Mouse (Mus musculus) fat pad, adult 2 months (tissue): ENCODE data around the gene C2cd4b.

Experiments used
- DNase-seq: peaks from one replicate; pipeline ENCODE4 v3.0.0-alpha.2; 2011; ENCODE audit warnings: low read depth, low spot score; ENCODE audit errors: extremely low read depth

Gene C2cd4b

GRCm38 (mm10) chr9:67769401-67769800, 10.2 kb downstream of the C2cd4b start:
- no peak for DNase-seq

GRCm38 (mm10) chr9:67771293-67771692, 12.1 kb downstream of the C2cd4b start:
- DNase-seq = no peak

GRCm38 (mm10) chr9:67774201-67774600, 15.0 kb downstream of the C2cd4b start:
- DNase-seq = no peak

GRCm38 (mm10) chr9:67778553-67778952, 19.3 kb downstream of the C2cd4b start:
- no peak for DNase-seq

GRCm38 (mm10) chr9:67782786-67783185, 23.5 kb downstream of the C2cd4b start:
- DNase-seq = no peak

GRCm38 (mm10) chr9:67783464-67783863, 24.2 kb downstream of the C2cd4b start:
- DNase-seq = no peak

- no peak for DNase-seq
Observed at GRCm38 (mm10) chr9:67783925-67784324, 24.7 kb downstream of the C2cd4b start.

- DNase-seq = no peak
Observed at GRCm38 (mm10) chr9:67786311-67786710, 27.1 kb downstream of the C2cd4b start.

GRCm38 (mm10) chr9:67787671-67788070, 28.4 kb downstream of the C2cd4b start:
- no peak for DNase-seq

GRCm38 (mm10) chr9:67792405-67792804, 33.2 kb downstream of the C2cd4b start:
- DNase-seq = no peak

- no peak for DNase-seq
Observed at GRCm38 (mm10) chr9:67793501-67793900, 34.3 kb downstream of the C2cd4b start.

GRCm38 (mm10) chr9:67794216-67794615, 35.0 kb downstream of the C2cd4b start:
- no peak for DNase-seq

GRCm38 (mm10) chr9:67794668-67795067, 35.4 kb downstream of the C2cd4b start:
- no peak for DNase-seq

GRCm38 (mm10) chr9:67795205-67795675, 36.0 kb downstream of the C2cd4b start:
- DNase-seq = no peak

GRCm38 (mm10) chr9:67799078-67799819, 40.0 kb downstream of the C2cd4b start:
- no peak for DNase-seq

- no peak for DNase-seq
Observed at GRCm38 (mm10) chr9:67802241-67802640, 43.0 kb downstream of the C2cd4b start.

GRCm38 (mm10) chr9:67807000-67807399, 47.8 kb downstream of the C2cd4b start:
- no peak for DNase-seq

GRCm38 (mm10) chr9:67810527-67810926, 51.3 kb downstream of the C2cd4b start:
- DNase-seq = no peak
